In genomic region chr10:97523366-97523765, GRCm38 (mm10) we compare ENCODE assay signal across 22 mouse cellular contexts.
"Had no signal": no experiment of that assay in that cellular context is flagged by ENCODE, and none has a peak within 500 bp of the region (broad histone marks: within the 10 kb centered on the region; RNA-seq: fewer than 3 reads in every experiment).

No protein-coding gene starts in this region.

- H3K4me2 ChIP-seq: heart, embryonic 12.5 days; hindbrain, embryonic 13.5 days; hindbrain, embryonic 15.5 days; kidney, embryonic 15.5 days; limb, embryonic 13.5 days; limb, embryonic 15.5 days had no signal

- H3K9ac ChIP-seq: heart, embryonic 12.5 days; hindbrain, embryonic 13.5 days; hindbrain, embryonic 15.5 days; kidney, embryonic 15.5 days; limb, embryonic 13.5 days; limb, embryonic 15.5 days had no signal

- ATAC-seq: hindbrain, postnatal 0 days; intestine, embryonic 16.5 days had no signal

- H3K27ac ChIP-seq: heart, embryonic 10.5 days; hindbrain, embryonic 13.5 days; hindbrain, embryonic 15.5 days; hindbrain, postnatal 0 days; kidney, embryonic 15.5 days; kidney, postnatal 0 days; limb, embryonic 13.5 days; limb, embryonic 15.5 days had no signal

- H3K36me3 ChIP-seq: heart, embryonic 10.5 days; heart, embryonic 12.5 days; hindbrain, embryonic 13.5 days; hindbrain, embryonic 15.5 days; kidney, embryonic 15.5 days; limb, embryonic 13.5 days had no signal

- H3K9me3 ChIP-seq: heart, embryonic 10.5 days; heart, embryonic 12.5 days; hindbrain, embryonic 13.5 days; hindbrain, embryonic 15.5 days; kidney, embryonic 15.5 days; limb, embryonic 13.5 days; limb, embryonic 15.5 days had no signal

- H3K27me3 ChIP-seq: heart, embryonic 12.5 days; hindbrain, embryonic 13.5 days; hindbrain, embryonic 15.5 days; kidney, embryonic 15.5 days; limb, embryonic 13.5 days; limb, embryonic 15.5 days had no signal

- H3K4me3 ChIP-seq: heart, embryonic 10.5 days; heart, embryonic 12.5 days; hindbrain, embryonic 13.5 days; hindbrain, embryonic 15.5 days; kidney, embryonic 15.5 days; limb, embryonic 13.5 days; limb, embryonic 15.5 days had no signal

- H3K4me1 ChIP-seq: heart, embryonic 10.5 days; heart, embryonic 12.5 days; hindbrain, embryonic 13.5 days; hindbrain, embryonic 15.5 days; kidney, embryonic 15.5 days; limb, embryonic 13.5 days; limb, embryonic 15.5 days had no signal

- DNase-seq: gastrocnemius, postnatal 14 days; gastrocnemius, postnatal 36 days; heart, adult 18-20 months; heart, postnatal 10 days; kidney, adult 11 months; kidney, adult 2 months; kidney, adult 9 months; kidney, postnatal 14 days; kidney, postnatal 36 days; layer of hippocampus, adult 9-11 months; layer of hippocampus, postnatal 36 days; left cerebral cortex, postnatal 4 days had no signal
